Mouse (Mus musculus): ENCODE measurements around the gene Gif. TPM values are rescaled to one million over a fixed set of nuclear protein-coding genes. Genes with fewer than 3 reads are reported as not detected.

The Gif gene
- total and polyA plus RNA-seq, 3 experiments, result not detected

DNA sequence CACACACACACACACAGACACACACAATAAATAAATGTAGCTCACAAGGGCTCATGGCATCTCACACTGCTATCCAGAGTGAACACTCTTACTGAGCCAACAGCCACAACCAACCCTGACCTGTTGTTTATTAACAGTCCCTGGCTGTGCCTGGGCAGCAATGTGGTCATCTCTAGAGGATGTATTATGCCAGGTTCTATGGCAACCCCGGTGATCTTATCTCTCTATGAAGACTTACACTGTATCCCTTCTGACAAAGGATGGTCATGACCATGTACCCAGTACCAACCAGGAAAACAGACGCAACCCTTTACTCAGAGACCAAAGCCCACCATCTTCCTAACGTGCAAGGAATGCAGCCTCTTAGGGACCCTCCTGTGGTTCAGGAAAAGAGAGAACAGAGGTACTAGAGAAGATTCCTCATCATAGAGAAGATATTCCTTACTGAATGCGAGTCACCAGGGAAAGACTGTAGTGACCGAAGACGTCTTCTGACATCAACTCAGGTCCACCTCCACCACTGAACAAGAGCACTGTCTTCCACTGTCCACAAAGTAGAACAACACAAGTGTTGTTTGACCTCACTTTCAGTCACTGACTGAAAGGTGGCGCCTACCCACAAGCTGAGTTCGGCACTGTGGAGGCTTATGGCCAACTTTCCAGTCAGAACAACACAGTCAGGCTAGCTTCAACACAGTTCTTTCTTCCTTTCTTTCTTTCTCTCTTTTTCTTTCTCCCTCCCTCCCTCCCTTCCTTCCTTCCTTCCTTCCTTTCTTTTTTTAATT is 53.4 kb downstream of the Gif start:
- no peak overlapping the region for H3K9ac ChIP-seq (ENCODE audit: low read depth, low read length)

DNA sequence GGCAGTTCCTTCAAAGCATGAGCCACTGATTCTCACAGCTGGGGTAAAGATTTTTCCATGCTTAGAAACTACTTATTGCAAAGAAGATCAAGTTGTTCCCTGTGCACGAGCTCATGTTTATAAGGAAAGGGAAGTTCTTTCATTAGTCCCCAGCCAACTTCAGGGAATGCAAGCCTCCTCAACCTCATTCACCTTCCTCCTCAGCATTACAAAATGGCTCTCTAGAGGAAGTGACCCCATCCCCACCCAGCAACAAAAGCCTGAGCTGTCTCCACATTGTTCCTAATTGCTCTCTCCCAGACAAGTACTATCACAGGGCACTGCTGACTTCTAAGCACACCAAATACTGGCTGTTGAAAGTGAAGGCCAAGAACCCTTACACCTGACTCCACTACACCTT is 57.1 kb downstream of the Gif start:
- peaks cover 23% of the 10 kb centered on the region for H3K36me3 ChIP-seq (ENCODE audit: control insufficient read depth, insufficient read depth, low read length)
- TF ChIP-seq EP300 (IDR thresholded peaks at IDR 0.05; ENCODE audit: insufficient read depth, low read depth, low read length) (0 out of 2 replicates have a peak, but pooled peaks have one; percentile 54), POLR2A (IDR thresholded peaks at IDR 0.05; ENCODE audit: insufficient read depth, low read depth, low read length) (peak; percentile 32; the same call in 1 of the 2 replicates), CTCF (IDR thresholded peaks at IDR 0.05) (no peak)
- 0 out of 2 replicates have a peak, but pooled peaks cover 1% of the 10 kb centered on the region for H3K79me2 ChIP-seq (replicated peaks; ENCODE audit: control insufficient read depth, insufficient read depth, low read length)
- WGBS, result 49% methylated on average over 1 of the region's 1 CpGs
- peak in 1 of 2 experiments; percentile 31 for DNase-seq
- H3K27ac ChIP-seq, result peak overlapping the region; percentile 64
- intact Hi-C loops (cut with DNase I), result loop anchor here (2.0 kb wide), 1 partner anchor 14 kb away; the partner anchor contains the start of gene Stx3
- H3K9ac ChIP-seq (ENCODE audit: low read depth, low read length), result no peak overlapping the region
- H3K4me1 ChIP-seq (ENCODE audit: control insufficient read depth, insufficient read depth, low read length), result peaks cover 12% of the 10 kb centered on the region
- no peak overlapping the region for H3K4me3 ChIP-seq
- H3K27me3 ChIP-seq (ENCODE audit: control insufficient read depth, insufficient read depth, low read length), result no peaks in the 10 kb centered on the region

More for the DNA sequence above, 53.4 kb downstream of the Gif start:
- Histone ChIP-seq H3K27me3 (ENCODE audit: control insufficient read depth, insufficient read depth, low read length) (no peaks in the 10 kb centered on the region), H3K4me1 (ENCODE audit: control insufficient read depth, insufficient read depth, low read length) (peaks cover 7% of the 10 kb centered on the region), H3K27ac (no peak overlapping the region), H3K79me2 (replicated peaks; ENCODE audit: control insufficient read depth, insufficient read depth, low read length) (no peaks in the 10 kb centered on the region), H3K4me3 (no peak overlapping the region), H3K36me3 (ENCODE audit: control insufficient read depth, insufficient read depth, low read length) (peaks cover 12% of the 10 kb centered on the region)
- WGBS, result 61% methylated on average over 8 of the region's 8 CpGs
- no peak for DNase-seq
- intact Hi-C loops (cut with DNase I), result no loop called here
- TF ChIP-seq POLR2A (IDR thresholded peaks at IDR 0.05; ENCODE audit: insufficient read depth, low read depth, low read length) (no peak), CTCF (IDR thresholded peaks at IDR 0.05) (peak; percentile 42)

DNA sequence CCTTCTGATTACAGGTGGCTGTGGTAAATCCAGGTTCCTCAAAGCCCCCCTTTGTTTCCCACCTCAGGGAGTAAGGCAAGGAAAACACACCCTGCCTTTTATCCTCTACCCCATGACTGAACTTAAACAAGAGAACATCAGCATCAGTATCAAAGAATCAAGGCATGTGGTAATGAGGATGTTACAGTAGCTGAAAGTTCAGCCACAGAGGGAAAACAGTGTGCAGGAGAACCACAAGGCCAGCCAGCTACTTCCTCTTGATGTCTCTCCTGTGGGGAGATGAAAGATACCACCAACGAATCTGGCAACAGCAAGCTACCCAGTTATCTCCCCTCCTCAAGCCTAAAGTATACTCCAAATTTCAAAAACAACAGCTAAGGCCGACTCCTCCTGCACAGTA is 59.9 kb downstream of the Gif start:
- Histone ChIP-seq H3K27ac (no peak overlapping the region), H3K4me1 (ENCODE audit: control insufficient read depth, insufficient read depth, low read length) (peaks cover 21% of the 10 kb centered on the region), H3K27me3 (ENCODE audit: control insufficient read depth, insufficient read depth, low read length) (no peaks in the 10 kb centered on the region), H3K9ac (ENCODE audit: low read depth, low read length) (no peak overlapping the region), H3K36me3 (ENCODE audit: control insufficient read depth, insufficient read depth, low read length) (peaks cover 34% of the 10 kb centered on the region), H3K4me3 (no peak overlapping the region), H3K79me2 (replicated peaks; ENCODE audit: control insufficient read depth, insufficient read depth, low read length) (0 out of 2 replicates have a peak, but pooled peaks cover 1% of the 10 kb centered on the region)
- TF ChIP-seq EP300 (IDR thresholded peaks at IDR 0.05; ENCODE audit: insufficient read depth, low read depth, low read length), result no peak
- no peak for TF ChIP-seq CTCF (IDR thresholded peaks at IDR 0.05)
- TF ChIP-seq POLR2A (IDR thresholded peaks at IDR 0.05; ENCODE audit: insufficient read depth, low read depth, low read length), result no peak
- DNase-seq, result no peak
- 36% methylated on average over 2 of the region's 2 CpGs for WGBS
- intact Hi-C loops (cut with DNase I), result no loop called here

DNA sequence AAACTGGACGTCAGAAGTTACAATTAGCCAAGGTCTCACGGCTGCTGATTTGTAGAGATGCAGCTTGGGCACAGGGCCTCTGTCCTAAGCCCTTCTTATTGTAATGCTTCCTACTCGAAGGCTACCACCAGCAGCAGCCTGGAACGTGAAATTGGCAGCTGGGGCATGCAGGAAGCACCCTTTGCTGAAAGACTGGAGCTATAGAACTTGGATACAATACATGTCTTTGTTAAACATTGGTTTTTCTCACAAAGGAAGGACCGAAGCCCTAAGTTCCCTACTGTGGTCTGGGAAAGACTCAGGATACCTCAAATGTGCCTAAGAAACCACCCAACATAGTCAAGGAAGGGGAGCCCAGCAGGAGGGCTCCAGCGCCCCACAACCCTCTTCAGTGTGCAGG is 60.5 kb downstream of the Gif start:
- H3K4me3 ChIP-seq, result no peak overlapping the region
- DNase-seq, result no peak
- no peaks in the 10 kb centered on the region for H3K27me3 ChIP-seq (ENCODE audit: control insufficient read depth, insufficient read depth, low read length)
- intact Hi-C loops (cut with DNase I), result no loop called here
- H3K4me1 ChIP-seq (ENCODE audit: control insufficient read depth, insufficient read depth, low read length), result peaks cover 21% of the 10 kb centered on the region
- H3K79me2 ChIP-seq (replicated peaks; ENCODE audit: control insufficient read depth, insufficient read depth, low read length), result 0 out of 2 replicates have a peak, but pooled peaks cover 1% of the 10 kb centered on the region
- H3K27ac ChIP-seq, result no peak overlapping the region
- 56% methylated on average over 6 of the region's 6 CpGs for WGBS
- TF ChIP-seq POLR2A (IDR thresholded peaks at IDR 0.05; ENCODE audit: insufficient read depth, low read depth, low read length) (no peak), CTCF (IDR thresholded peaks at IDR 0.05) (no peak), EP300 (IDR thresholded peaks at IDR 0.05; ENCODE audit: insufficient read depth, low read depth, low read length) (no peak)
- H3K36me3 ChIP-seq (ENCODE audit: control insufficient read depth, insufficient read depth, low read length), result peaks cover 35% of the 10 kb centered on the region
- no peak overlapping the region for H3K9ac ChIP-seq (ENCODE audit: low read depth, low read length)

DNA sequence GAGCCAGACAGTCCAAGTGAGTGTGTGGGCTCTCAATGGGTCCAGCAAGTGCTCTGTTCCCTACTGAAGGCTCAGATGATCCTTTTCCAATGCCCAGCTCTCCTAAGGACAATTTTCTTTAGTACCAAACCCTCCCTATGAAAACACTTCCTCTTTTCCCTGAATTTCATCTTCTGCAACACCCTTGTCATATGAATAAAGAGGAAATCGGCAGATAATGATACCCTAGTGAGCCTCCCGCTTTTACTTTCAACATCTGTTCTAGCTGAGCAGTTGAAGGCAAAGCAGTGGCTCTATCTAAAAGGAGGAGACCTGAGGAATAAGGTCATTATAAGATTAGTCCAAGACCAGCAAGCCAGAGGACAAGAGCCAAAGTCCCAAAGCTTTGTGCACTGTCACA is 61.1 kb downstream of the Gif start:
- TF ChIP-seq POLR2A (IDR thresholded peaks at IDR 0.05; ENCODE audit: insufficient read depth, low read depth, low read length) (no peak), CTCF (IDR thresholded peaks at IDR 0.05) (no peak), EP300 (IDR thresholded peaks at IDR 0.05; ENCODE audit: insufficient read depth, low read depth, low read length) (no peak)
- intact Hi-C loops (cut with DNase I), result no loop called here
- WGBS, result 48% methylated on average over 2 of the region's 2 CpGs
- Histone ChIP-seq H3K36me3 (ENCODE audit: control insufficient read depth, insufficient read depth, low read length) (peaks cover 33% of the 10 kb centered on the region), H3K79me2 (replicated peaks; ENCODE audit: control insufficient read depth, insufficient read depth, low read length) (0 out of 2 replicates have a peak, but pooled peaks cover 1% of the 10 kb centered on the region), H3K27ac (no peak overlapping the region), H3K27me3 (ENCODE audit: control insufficient read depth, insufficient read depth, low read length) (no peaks in the 10 kb centered on the region), H3K9ac (ENCODE audit: low read depth, low read length) (no peak overlapping the region), H3K4me3 (no peak overlapping the region), H3K4me1 (ENCODE audit: control insufficient read depth, insufficient read depth, low read length) (peaks cover 23% of the 10 kb centered on the region)
- DNase-seq, result no peak
